Mouse (Mus musculus) CH12.LX (cell line): ENCODE data around the gene Ier2. TPM values are rescaled to one million over a fixed set of nuclear protein-coding genes. Genes with fewer than 3 reads are reported as not detected.

ENCODE experiments used
- DNase-seq: peaks from one replicate; pipeline ENCODE4 v3.0.0-alpha.2; 2013; ENCODE audit errors: extremely low read depth
- H3K27ac ChIP-seq: 2 replicates; pipeline ENCODE4 v1.5.1; 2012; ENCODE audit warnings: low read depth, mild to moderate bottlenecking, control low read depth, moderate library complexity; ENCODE audit not compliant: insufficient read depth
- H3K27me3 ChIP-seq: replicated peaks from 2 replicates; pipeline ENCODE3; 2012; ENCODE audit warnings: inconsistent platforms
- H3K36me3 ChIP-seq, 2 experiments: replicated peaks in 1 of 2; 2 replicates each; pipeline versions ENCODE3 to v1.6.1; 2012; ENCODE audit warnings: inconsistent platforms in 1 of 2, low read length in 1 of 2, mild to moderate bottlenecking in 1 of 2, mixed read lengths in 1 of 2, moderate library complexity in 1 of 2; ENCODE audit not compliant: control insufficient read depth in 1 of 2, insufficient read depth in 1 of 2
- H3K4me1 ChIP-seq, 2 experiments: 2 replicates each; pipeline ENCODE4 v1.6.1; 2012; ENCODE audit warnings: inconsistent platforms in 1 of 2, moderate library complexity in 1 of 2; ENCODE audit not compliant: insufficient read depth in 2 of 2, control insufficient read depth in 1 of 2
- H3K4me2 ChIP-seq: 2 replicates; pipeline ENCODE4 v1.6.1; 2012; ENCODE audit warnings: low read depth, mild to moderate bottlenecking, control low read depth; ENCODE audit not compliant: poor library complexity, insufficient read depth, severe bottlenecking
- H3K4me3 ChIP-seq, 3 experiments: fragments of 150-350 bp in 1 of 3; sonication (generic) in 1 of 3; replicated peaks in 1 of 3; 2 replicates each; pipeline versions ENCODE3 to v1.5.1; 2011 to 2012; ENCODE audit warnings: low read depth in 2 of 3, low read length in 2 of 3, mild to moderate bottlenecking in 2 of 3, moderate library complexity in 2 of 3, control low read depth in 1 of 3, improper control_type of control experiment in 1 of 3, inconsistent platforms in 1 of 3, mixed read lengths in 1 of 3; ENCODE audit not compliant: poor library complexity in 1 of 3
- H3K79me2 ChIP-seq: replicated peaks from 2 replicates; pipeline ENCODE4 v1.6.1; 2012; ENCODE audit warnings: mild to moderate bottlenecking, moderate library complexity; ENCODE audit not compliant: control insufficient read depth, poor library complexity, insufficient read depth, severe bottlenecking; ENCODE audit errors: extremely low read depth
- H3K9ac ChIP-seq: 2 replicates; pipeline ENCODE4 v1.6.1; 2012; ENCODE audit warnings: low read depth, mild to moderate bottlenecking, control low read depth, moderate library complexity; ENCODE audit not compliant: insufficient read depth
- H3K9me3 ChIP-seq: replicated peaks from 2 replicates; pipeline ENCODE3; 2012; ENCODE audit warnings: low read length, inconsistent platforms, mixed read lengths
- CHD1 ChIP-seq: IDR thresholded peaks from 2 replicates; pipeline ENCODE4 v1.6.1; 2012; ENCODE audit warnings: low read depth, low read length, improper control_type of control experiment, inconsistent platforms
- CHD2 ChIP-seq: IDR thresholded peaks from 2 replicates; pipeline ENCODE4 v1.6.1; 2011; ENCODE audit warnings: low read length, improper control_type of control experiment
- JUN ChIP-seq: IDR thresholded peaks from 2 replicates; pipeline ENCODE4 v1.6.1; 2011; ENCODE audit warnings: low read depth, mild to moderate bottlenecking, low read length, improper control_type of control experiment, moderate library complexity; ENCODE audit not compliant: insufficient read depth
- JUND ChIP-seq: conservative IDR thresholded peaks from 2 replicates; pipeline ENCODE4 v1.6.1; 2011; ENCODE audit warnings: low read depth, low read length, improper control_type of control experiment
- MAX ChIP-seq: IDR thresholded peaks from 2 replicates; pipeline ENCODE4 v1.6.1; 2011; ENCODE audit warnings: low read length, improper control_type of control experiment
- NELFE ChIP-seq: IDR thresholded peaks from 2 replicates; pipeline ENCODE4 v1.6.1; 2011; ENCODE audit warnings: low read depth, low read length, improper control_type of control experiment
- NRF1 ChIP-seq: IDR thresholded peaks from 2 replicates; pipeline ENCODE4 v1.6.1; 2014; ENCODE audit warnings: low read depth, mild to moderate bottlenecking, inconsistent platforms, low read length, improper control_type of control experiment, moderate library complexity
- POLR2A ChIP-seq: IDR thresholded peaks from 2 replicates; pipeline ENCODE4 v1.6.1; 2011; ENCODE audit warnings: low read depth, mild to moderate bottlenecking, improper control_type of control experiment, low read length
- TBP ChIP-seq: conservative IDR thresholded peaks from 2 replicates; pipeline ENCODE4 v1.6.1; 2011; ENCODE audit warnings: low read depth, low read length, improper control_type of control experiment
- TCF12 ChIP-seq: IDR thresholded peaks from 2 replicates; pipeline ENCODE4 v1.6.1; 2014; ENCODE audit warnings: low read depth, mild to moderate bottlenecking, inconsistent platforms, low read length, improper control_type of control experiment
- UBTF ChIP-seq: IDR thresholded peaks from 2 replicates; pipeline ENCODE4 v1.6.1; 2012; ENCODE audit warnings: low read depth, mild to moderate bottlenecking, inconsistent platforms, low read length, improper control_type of control experiment, moderate library complexity
- USF1 ChIP-seq: IDR thresholded peaks from 2 replicates; pipeline ENCODE4 v1.6.1; 2014; ENCODE audit warnings: low read depth, mild to moderate bottlenecking, inconsistent platforms, low read length, improper control_type of control experiment
- ZC3H11A ChIP-seq: IDR thresholded peaks from 2 replicates; pipeline ENCODE4 v1.6.1; 2012; ENCODE audit warnings: low read depth, mild to moderate bottlenecking, inconsistent platforms, low read length, improper control_type of control experiment
- ZMIZ1 ChIP-seq: IDR thresholded peaks from 2 replicates; pipeline ENCODE4 v1.6.1; 2012; ENCODE audit warnings: low read depth, mild to moderate bottlenecking, inconsistent platforms, low read length, improper control_type of control experiment
- ZNF384 ChIP-seq: IDR thresholded peaks from 2 replicates; pipeline ENCODE4 v1.6.1; 2012; ENCODE audit warnings: low read depth, low read length, improper control_type of control experiment, inconsistent platforms
- dilution Hi-C: fragments of 300-500 bp; cut with MboI; formaldehyde crosslinking; loops from 2 replicates; pipeline ENCODE4 v1.14.3; 2020; ENCODE audit warnings: low sequenced_read_pairs; ENCODE audit not compliant: extremely low pct_unique_long_range_greater_than_20kb, extremely low pct_ligation_motif_present
- in situ Hi-C: fragments of 300-500 bp; cut with MboI; formaldehyde crosslinking; loops from 3 replicates; pipeline ENCODE4 v1.14.3; 2019; ENCODE audit warnings: low sequenced_read_pairs, low pct_ligation_motif_present, low pct_unique_long_range_greater_than_20kb, mixed read lengths
- polyA plus RNA-seq: library from polyadenylated mRNA; unstranded; fragments of >175 nt; gene quantifications from 2 replicates; pipeline ENCODE4 v1.2.1, GENCODE M21; 2012; ENCODE audit warnings: low read depth; ENCODE audit not compliant: insufficient read length
- total RNA-seq, 2 experiments: library from RNA; depleted of rRNA; stranded (reverse); fragments of 300-350 nt in 1 of 2; fragments of >200 nt in 1 of 2; gene quantifications; 2 replicates each; pipeline ENCODE4 v1.2.3; 2012 to 2014

The Ier2 gene
- total and polyA plus RNA-seq, 3 experiments = 26.3 to 35.4 (median 30.3) TPM

DNA sequence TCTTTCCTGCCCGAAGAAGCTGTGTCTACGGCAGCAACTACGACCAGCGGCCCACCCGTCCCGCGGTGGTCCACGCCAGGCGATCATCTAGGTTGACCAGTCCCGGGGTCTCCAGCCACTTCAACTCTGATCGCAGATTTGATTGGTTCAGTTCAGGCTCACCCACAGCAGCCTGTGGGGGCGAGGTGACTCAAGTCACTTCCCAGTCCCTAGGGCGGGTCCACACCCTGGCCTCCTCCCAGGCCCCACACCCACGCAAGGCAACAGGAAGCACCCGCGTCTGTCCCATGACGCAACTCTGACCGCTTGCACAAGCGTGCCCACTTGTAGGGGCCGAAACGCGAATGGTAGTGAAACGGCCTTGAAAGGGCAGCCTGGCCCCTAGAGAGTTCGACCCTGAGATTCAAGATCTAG lies 1.2 kb downstream of the Ier2 start (continued):
- TF ChIP-seq ZNF384 = no peak
- TF ChIP-seq JUN = no peak
- TF ChIP-seq UBTF = peak; percentile 6; the same call in 1 of the 2 replicates
- TF ChIP-seq ZMIZ1 = peak; percentile 57
- TF ChIP-seq NRF1 = peak; percentile 46; the same call in 1 of the 2 replicates
- no peak for TF ChIP-seq ZC3H11A
- peak; percentile 70; the same call in 1 of the 2 replicates for TF ChIP-seq TCF12
- TF ChIP-seq MAX = peak; percentile 78

GRCm38 (mm10) chr8:84660819-84661457 lies 1.7 kb downstream of the Ier2 start:
- DNase-seq = peak; percentile 47
- TF ChIP-seq USF1 (no peak), JUND (no peak), ZC3H11A (no peak), UBTF (peak; percentile 24; the same call in 1 of the 2 replicates), CHD1 (peak; percentile 86), NELFE (0 out of 2 replicates have a peak, but pooled peaks have one; percentile 34), TBP (0 out of 2 replicates have a peak, but pooled peaks have one; percentile 35), POLR2A (peak; percentile 30; the same call in 1 of the 2 replicates), ZNF384 (0 out of 2 replicates have a peak, but pooled peaks have one; percentile 26), ZMIZ1 (0 out of 2 replicates have a peak, but pooled peaks have one; percentile 5), CHD2 (0 out of 2 replicates have a peak, but pooled peaks have one; percentile 64)
- TF ChIP-seq, all 38 proteins: peak for 8
- peak overlapping the region; percentile 68 to 97 (median 80) for H3K4me3 ChIP-seq
- dilution Hi-C loops (no loop called here), in situ Hi-C loops (no loop called here)
- H3K9ac ChIP-seq = peak overlapping the region; percentile 95
- H3K27me3 ChIP-seq = no peaks in the 10 kb centered on the region
- H3K27ac ChIP-seq = peak overlapping the region; percentile 97
- peaks cover 7 to 42% of the 10 kb centered on the region in 2 experiments for H3K4me1 ChIP-seq
- H3K36me3 ChIP-seq = no peaks in the 10 kb centered on the region
- no peaks in the 10 kb centered on the region for H3K9me3 ChIP-seq
- H3K79me2 ChIP-seq = peaks cover 23% of the 10 kb centered on the region
- H3K4me2 ChIP-seq = peak overlapping the region; percentile 82
